Mouse (Mus musculus) limb, embryonic 14.5 days (tissue): ENCODE data around the gene Memo1. TPM values are rescaled to one million over a fixed set of nuclear protein-coding genes. Genes with fewer than 3 reads are reported as not detected.
"Not testable (repeated sequence)": the region's sequence is repeated elsewhere in the genome, so short reads cannot be mapped to it uniquely, and the experiment has no call there.

Experiments
- ATAC-seq: fragments of 200-750 bp; cut with Nextera tagmentation; 2 replicates; pipeline ENCODE4 v1.8.0; 2017; ENCODE audit warnings: low read depth, moderate number of reproducible peaks, moderate TSS enrichment; ENCODE audit not compliant: low FRiP score
- DNase-seq: peaks from one replicate; pipeline ENCODE4 v3.0.0-alpha.2; 2015; ENCODE audit warnings: low spot score
- H3K27ac ChIP-seq: fragments of 300-500 bp; sonication (generic); replicated peaks from 2 replicates; pipeline ENCODE4 v1.5.1; 2014; ENCODE audit warnings: low read depth, mild to moderate bottlenecking, low read length, moderate library complexity, mixed read lengths
- H3K27me3 ChIP-seq: fragments of 300-500 bp; sonication (generic); 2 replicates; pipeline ENCODE4 v1.6.1; 2014; ENCODE audit warnings: low read length, mixed read lengths; ENCODE audit not compliant: control insufficient read depth, insufficient read depth
- H3K36me3 ChIP-seq: fragments of 300-500 bp; sonication (generic); 2 replicates; pipeline ENCODE4 v1.6.1; 2014; ENCODE audit warnings: mild to moderate bottlenecking, low read length, moderate library complexity, mixed read lengths; ENCODE audit not compliant: control insufficient read depth, insufficient read depth
- H3K4me1 ChIP-seq: fragments of 300-500 bp; sonication (generic); 2 replicates; pipeline ENCODE4 v1.6.1; 2014; ENCODE audit warnings: antibody characterized with exemption, low read length, mixed read lengths; ENCODE audit not compliant: control insufficient read depth, insufficient read depth
- H3K4me2 ChIP-seq: fragments of 300-500 bp; sonication (generic); replicated peaks from 2 replicates; pipeline ENCODE4 v1.6.1; 2014; ENCODE audit warnings: low read depth, mild to moderate bottlenecking, low read length, moderate library complexity; ENCODE audit not compliant: severe bottlenecking
- H3K4me3 ChIP-seq: fragments of 300-500 bp; sonication (generic); replicated peaks from 2 replicates; pipeline ENCODE4 v1.5.1; 2014; ENCODE audit warnings: low read length
- H3K9ac ChIP-seq: fragments of 300-500 bp; sonication (generic); 2 replicates; pipeline ENCODE4 v1.6.1; 2014; ENCODE audit warnings: mild to moderate bottlenecking, low read depth, low read length, moderate library complexity; ENCODE audit not compliant: severe bottlenecking
- H3K9me3 ChIP-seq: fragments of 300-500 bp; sonication (generic); 2 replicates; pipeline ENCODE4 v1.6.1; 2016; ENCODE audit warnings: low read length; ENCODE audit not compliant: control insufficient read depth
- POLR2A ChIP-seq: fragments of 200-500 bp; IDR thresholded peaks from 2 replicates; pipeline ENCODE4 v1.8.0; 2012; ENCODE audit warnings: inconsistent platforms, mild to moderate bottlenecking, moderate library complexity, borderline replicate concordance; ENCODE audit not compliant: insufficient read depth, insufficient read length; ENCODE audit errors: extremely low read depth
- whole genome bisulfite sequencing: fragments of 180-500 bp; shearing (Covaris S2); extraction: QIAGEN DNeasy Blood & Tissue Kit; methylation state at CpG from one replicate; pipeline ENCODE4 v1.1.7; 2014; 5-methylcytosine and 5-hydroxymethylcytosine counted together
- polyA plus RNA-seq, 2 experiments: library from polyadenylated mRNA; depleted of rRNA in 1 of 2; stranded (reverse) in 1 of 2; unstranded in 1 of 2; fragments of >200 nt; fragmentation: Nextera tagmentation in 1 of 2; extraction: Ambion mirVana in 1 of 2; gene quantifications; 2 replicates each; pipeline versions ENCODE4 v1.2.1 to v1.2.3; 2012 to 2014

The Memo1 gene
- polyA plus RNA-seq, 2 experiments: 75.0 to 98.9 TPM

- H3K27ac ChIP-seq: no peak overlapping the region
- no peaks in the 10 kb centered on the region for H3K27me3 ChIP-seq
- WGBS: 91% methylated on average over 4 of the region's 4 CpGs
- no peaks in the 10 kb centered on the region for H3K4me1 ChIP-seq
- H3K4me3 ChIP-seq: no peak overlapping the region
- no peak overlapping the region for H3K4me2 ChIP-seq
- DNase-seq (no peak), ATAC-seq (no peak)
- no peak overlapping the region for H3K9ac ChIP-seq
- no peak for TF ChIP-seq POLR2A
- H3K9me3 ChIP-seq: no peaks in the 10 kb centered on the region
- peaks cover 76% of the 10 kb centered on the region for H3K36me3 ChIP-seq
Observed at GRCm38 (mm10) chr17:74304060-74304459, 8.7 kb upstream of the Memo1 start.

GRCm38 (mm10) chr17:74300089-74300488, 4.8 kb upstream of the Memo1 start:
- H3K27ac ChIP-seq: no peak overlapping the region
- H3K4me2 ChIP-seq: no peak overlapping the region
- no peak for ATAC-seq
- no peaks in the 10 kb centered on the region for H3K4me1 ChIP-seq
- H3K27me3 ChIP-seq: no peaks in the 10 kb centered on the region
- 94% methylated on average over 5 of the region's 5 CpGs for WGBS
- no peaks in the 10 kb centered on the region for H3K9me3 ChIP-seq
- no peak overlapping the region for H3K9ac ChIP-seq
- peaks cover 54% of the 10 kb centered on the region for H3K36me3 ChIP-seq
- H3K4me3 ChIP-seq: no peak overlapping the region
- DNase-seq: no peak
- no peak for TF ChIP-seq POLR2A

- not testable (repeated sequence) for H3K4me3 ChIP-seq, H3K27ac ChIP-seq, H3K4me2 ChIP-seq, H3K9me3 ChIP-seq, ATAC-seq, H3K9ac ChIP-seq, DNase-seq, H3K4me1 ChIP-seq, H3K27me3 ChIP-seq
- H3K36me3 ChIP-seq: peaks cover 33% of the 10 kb centered on the region
- 95% methylated on average over 5 of the region's 5 CpGs for WGBS
Observed at GRCm38 (mm10) chr17:74296991-74297390, 1.7 kb upstream of the Memo1 start.

- 33% methylated on average over 11 of the region's 11 CpGs for WGBS
- ATAC-seq (no peak), DNase-seq (peak; percentile 66)
- no peaks in the 10 kb centered on the region for H3K27me3 ChIP-seq
- H3K9ac ChIP-seq: peak overlapping the region; percentile 90
- peaks cover 26% of the 10 kb centered on the region for H3K36me3 ChIP-seq
- peak overlapping the region; percentile 68 for H3K4me2 ChIP-seq
- H3K4me1 ChIP-seq: peaks cover 12% of the 10 kb centered on the region
- H3K9me3 ChIP-seq: no peaks in the 10 kb centered on the region
- peak overlapping the region; percentile 98 for H3K27ac ChIP-seq
- no peak for TF ChIP-seq POLR2A
- peak overlapping the region; percentile 85 for H3K4me3 ChIP-seq
Observed at GRCm38 (mm10) chr17:74296076-74296823, 929 bp upstream of the Memo1 start.

- H3K36me3 ChIP-seq: peaks cover 12% of the 10 kb centered on the region
- peak overlapping the region; percentile 98 for H3K27ac ChIP-seq
- TF ChIP-seq POLR2A: no peak
- 0% methylated on average over 10 of the region's 80 CpGs for WGBS
- no peaks in the 10 kb centered on the region for H3K27me3 ChIP-seq
- peak overlapping the region; percentile 85 for H3K4me3 ChIP-seq
- peak overlapping the region; percentile 82 for H3K4me2 ChIP-seq
- DNase-seq (peak; percentile 81), ATAC-seq (peak; percentile 80)
- H3K9me3 ChIP-seq: no peaks in the 10 kb centered on the region
- H3K4me1 ChIP-seq: peaks cover 18% of the 10 kb centered on the region
- peak overlapping the region; percentile 90 for H3K9ac ChIP-seq
Observed at GRCm38 (mm10) chr17:74294426-74295025, 795 bp downstream of the Memo1 start.
